Mouse (Mus musculus) limb, embryonic 10.5 days (tissue): ENCODE results near the gene Hoxc6. TPM values are rescaled to one million over a fixed set of nuclear protein-coding genes. Genes with fewer than 3 reads are reported as not detected.
A peak's percentile ranks its signal among the peaks of the same experiment; 100 is the strongest.

Experiments used
- DNase-seq: peaks from one replicate; pipeline ENCODE4 v3.0.0-alpha.2; 2017; ENCODE audit warnings: low spot score
- H3K27ac ChIP-seq: fragments of 300-500 bp; sonication (generic); 2 replicates; pipeline ENCODE4 v1.5.1; 2016; ENCODE audit warnings: mild to moderate bottlenecking
- H3K27me3 ChIP-seq: fragments of 300-500 bp; sonication (generic); 2 replicates; pipeline ENCODE4 v1.6.1; 2016; ENCODE audit warnings: low read depth, mild to moderate bottlenecking; ENCODE audit not compliant: poor library complexity, severe bottlenecking
- H3K36me3 ChIP-seq: fragments of 300-500 bp; sonication (generic); 2 replicates; pipeline ENCODE4 v1.6.1; 2016; ENCODE audit warnings: mild to moderate bottlenecking, moderate library complexity
- H3K4me1 ChIP-seq: fragments of 300-500 bp; sonication (generic); 2 replicates; pipeline ENCODE4 v1.6.1; 2016
- H3K4me3 ChIP-seq: fragments of 300-500 bp; sonication (generic); 2 replicates; pipeline ENCODE4 v1.5.1; 2016; ENCODE audit warnings: mild to moderate bottlenecking, moderate library complexity
- H3K9me3 ChIP-seq: fragments of 300-500 bp; sonication (generic); replicated peaks from 2 replicates; pipeline ENCODE4 v1.6.1; 2016; ENCODE audit warnings: mild to moderate bottlenecking
- WGBS: fragments of 180-500 bp; shearing (Covaris S2); methylation state at CpG from one replicate; pipeline ENCODE4 v1.1.7; 2016; 5-methylcytosine and 5-hydroxymethylcytosine counted together
- polyA plus RNA-seq: library from polyadenylated mRNA; unstranded; fragments of >200 nt; fragmentation: Nextera tagmentation; extraction: Ambion mirVana; gene quantifications from 2 replicates; pipeline ENCODE4 v1.2.1, GENCODE M21; 2016

Gene Hoxc6
- polyA plus RNA-seq, result 10.1 and 10.2 TPM in 2 replicates

DNA sequence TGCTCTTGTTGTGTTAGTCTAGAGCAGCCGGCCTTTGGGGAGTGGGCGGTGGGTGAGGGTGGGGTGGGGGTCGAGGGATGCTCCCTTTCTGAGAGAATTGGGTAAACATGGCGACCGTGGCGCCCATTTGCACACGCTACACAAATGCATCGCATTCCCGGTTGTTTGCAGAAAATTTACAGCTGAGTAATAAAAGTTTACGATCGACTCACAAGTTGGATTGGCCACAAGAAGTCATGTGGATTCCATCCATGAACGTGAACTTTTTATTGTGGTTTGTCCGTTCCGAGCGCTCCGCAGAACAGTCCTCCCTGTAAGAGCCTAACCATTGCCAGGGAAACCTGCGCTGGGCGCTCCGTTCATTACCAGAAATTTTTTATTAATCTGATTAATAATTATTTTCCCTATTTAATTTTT, at the start of gene Hoxc6:
TSS of gene Hoxc6 (plus strand) at position 319 of the 417 bp plus-strand sequence.
- H3K27me3 ChIP-seq, result peaks cover 98% of the 10 kb centered on the region
- H3K36me3 ChIP-seq, result no peaks in the 10 kb centered on the region
- peak within 1 kb of the TSS; percentile 94 for H3K27ac ChIP-seq
- H3K9me3 ChIP-seq, result no peaks in the 10 kb centered on the region
- peaks cover 86% of the 10 kb centered on the region for H3K4me1 ChIP-seq
- H3K4me3 ChIP-seq, result peak within 1 kb of the TSS; percentile 56
- DNase-seq, result peak; percentile 76
- WGBS, result under 1% methylated on average over 19 of the region's 19 CpGs

DNA sequence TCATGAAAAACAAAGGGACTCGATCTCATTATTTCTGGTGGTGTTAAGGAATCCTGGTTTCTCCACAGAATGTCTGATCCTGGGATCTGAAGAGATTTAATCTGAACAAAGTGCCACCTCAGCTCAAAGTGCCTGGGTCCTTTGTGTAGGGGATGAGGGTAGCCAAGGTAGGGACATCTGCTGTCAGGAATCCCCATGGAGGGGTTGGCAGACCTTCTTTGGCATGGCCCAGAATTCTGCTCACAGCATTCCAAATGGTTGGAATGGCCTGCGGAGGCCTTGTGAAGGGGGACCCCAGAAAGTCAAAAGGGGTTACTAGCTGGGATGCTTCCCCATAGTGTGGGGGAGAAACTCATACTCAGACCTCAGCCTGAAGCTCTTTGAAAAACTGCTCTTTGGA, 49.2 kb upstream of the Hoxc6 start:
- Histone ChIP-seq H3K4me1 (peaks cover 23% of the 10 kb centered on the region; the same call in 1 of the 2 replicates), H3K27me3 (peaks cover 100% of the 10 kb centered on the region), H3K36me3 (no peaks in the 10 kb centered on the region), H3K4me3 (peak overlapping the region; percentile 40), H3K9me3 (no peaks in the 10 kb centered on the region), H3K27ac (peak overlapping the region; percentile 93)
- 11% methylated on average over 2 of the region's 2 CpGs for WGBS
- no peak for DNase-seq

DNA sequence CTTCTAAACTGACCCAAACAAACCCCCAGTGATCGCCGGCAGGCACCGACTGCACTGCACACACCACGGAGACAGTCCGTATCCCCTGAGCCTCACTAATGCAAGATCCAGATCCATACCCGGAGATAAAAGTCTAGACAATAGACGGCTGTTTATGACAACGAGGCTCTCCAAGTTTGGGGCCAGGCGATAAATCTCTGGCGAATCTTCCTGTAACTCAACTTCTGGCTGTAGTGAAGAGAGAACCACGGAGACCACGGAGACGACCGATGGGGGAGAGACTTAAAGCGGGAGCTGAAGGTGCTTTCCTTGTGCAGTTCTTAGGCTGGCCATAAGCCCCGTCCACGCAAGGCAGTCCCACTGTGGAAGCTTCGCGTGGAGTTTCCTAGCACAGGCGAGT, 48.4 kb upstream of the Hoxc6 start:
- no peaks in the 10 kb centered on the region for H3K36me3 ChIP-seq
- WGBS, result 2% methylated on average over 20 of the region's 20 CpGs
- H3K27ac ChIP-seq, result peak overlapping the region; percentile 93
- H3K4me3 ChIP-seq, result peak overlapping the region; percentile 40
- no peak for DNase-seq
- no peaks in the 10 kb centered on the region for H3K9me3 ChIP-seq
- H3K4me1 ChIP-seq, result peaks cover 26% of the 10 kb centered on the region
- H3K27me3 ChIP-seq, result peaks cover 100% of the 10 kb centered on the region

GRCm38 (mm10) chr15:102950877-102951276, 47.2 kb upstream of the Hoxc6 start:
- H3K36me3 ChIP-seq, result no peaks in the 10 kb centered on the region
- H3K4me3 ChIP-seq, result peak overlapping the region; percentile 40
- 8% methylated on average over 2 of the region's 2 CpGs for WGBS
- no peak for DNase-seq
- no peaks in the 10 kb centered on the region for H3K9me3 ChIP-seq
- peak overlapping the region; percentile 93 for H3K27ac ChIP-seq
- peaks cover 32% of the 10 kb centered on the region for H3K4me1 ChIP-seq
- peaks cover 100% of the 10 kb centered on the region for H3K27me3 ChIP-seq

GRCm38 (mm10) chr15:102953561-102953960, 44.5 kb upstream of the Hoxc6 start:
- no peak for DNase-seq
- H3K27ac ChIP-seq, result peak overlapping the region; percentile 93
- 2% methylated on average over 6 of the region's 6 CpGs for WGBS
- no peaks in the 10 kb centered on the region for H3K36me3 ChIP-seq
- peak overlapping the region; percentile 57 for H3K4me3 ChIP-seq
- peaks cover 57% of the 10 kb centered on the region for H3K4me1 ChIP-seq
- peaks cover 100% of the 10 kb centered on the region for H3K27me3 ChIP-seq
- no peaks in the 10 kb centered on the region for H3K9me3 ChIP-seq

DNA sequence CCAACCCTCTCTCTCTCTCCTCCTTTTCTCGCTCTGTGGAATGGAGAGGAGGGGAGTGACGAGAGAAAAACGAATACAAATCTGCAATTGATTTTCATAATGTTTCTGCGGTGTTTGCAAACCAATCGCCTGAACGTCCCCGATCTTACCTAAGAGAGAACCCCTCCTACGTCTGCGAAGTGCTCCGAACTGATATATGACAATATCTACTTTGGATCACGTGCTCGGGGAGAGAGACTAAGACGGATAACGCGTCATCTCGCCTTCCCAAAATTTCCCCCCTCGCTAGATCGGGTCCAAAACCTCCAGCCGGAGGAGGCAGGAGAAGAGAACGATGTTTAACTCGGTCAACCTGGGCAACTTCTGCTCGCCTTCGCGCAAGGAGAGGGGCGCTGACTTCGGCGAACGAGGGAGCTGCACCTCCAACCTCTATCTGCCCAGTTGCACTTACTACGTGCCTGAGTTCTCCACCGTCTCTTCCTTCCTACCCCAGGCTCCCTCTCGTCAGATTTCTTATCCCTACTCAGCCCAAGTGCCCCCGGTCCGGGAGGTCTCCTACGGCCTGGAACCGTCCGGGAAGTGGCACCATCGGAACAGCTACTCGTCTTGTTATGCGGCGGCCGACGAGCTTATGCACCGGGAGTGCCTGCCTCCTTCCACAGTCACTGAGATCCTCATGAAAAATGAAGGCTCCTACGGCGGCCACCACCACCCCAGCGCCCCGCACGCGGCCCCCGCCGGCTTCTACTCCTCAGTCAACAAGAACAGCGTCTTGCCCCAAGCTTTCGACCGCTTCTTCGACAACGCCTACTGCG, 43.7 kb upstream of the Hoxc6 start, which contains the start of gene Hoxc11:
TSS of gene Hoxc11 (plus strand) at position 236 of the 815 bp plus-strand sequence.
- Histone ChIP-seq H3K36me3 (no peaks in the 10 kb centered on the region), H3K27me3 (peaks cover 100% of the 10 kb centered on the region), H3K9me3 (no peaks in the 10 kb centered on the region), H3K4me1 (peaks cover 57% of the 10 kb centered on the region), H3K4me3 (peak within 1 kb of the TSS; percentile 57), H3K27ac (peak within 1 kb of the TSS; percentile 93)
- no peak for DNase-seq
- WGBS, result under 1% methylated on average over 57 of the region's 57 CpGs

DNA sequence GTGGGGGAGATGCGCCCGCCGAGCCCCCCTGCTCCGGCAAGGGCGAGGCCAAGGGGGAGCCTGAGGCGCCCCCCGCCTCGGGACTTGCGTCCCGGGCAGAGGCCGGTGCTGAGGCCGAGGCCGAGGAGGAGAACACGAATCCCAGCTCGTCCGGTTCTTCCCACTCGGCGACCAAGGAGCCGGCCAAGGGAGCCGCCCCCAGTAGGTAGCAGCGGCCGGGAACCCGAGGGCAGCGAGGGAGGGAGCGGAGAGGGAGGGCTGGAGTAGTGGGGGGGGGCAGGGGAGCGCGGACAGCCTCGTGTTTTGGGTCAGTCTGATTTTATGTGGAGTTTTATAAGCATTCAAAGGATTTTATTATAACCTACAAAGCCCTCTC, 43.1 kb upstream of the Hoxc6 start:
- under 1% methylated on average over 28 of the region's 28 CpGs for WGBS
- peaks cover 60% of the 10 kb centered on the region for H3K4me1 ChIP-seq
- H3K36me3 ChIP-seq, result no peaks in the 10 kb centered on the region
- peak overlapping the region; percentile 57 for H3K4me3 ChIP-seq
- no peak for DNase-seq
- H3K9me3 ChIP-seq, result no peaks in the 10 kb centered on the region
- H3K27me3 ChIP-seq, result peaks cover 100% of the 10 kb centered on the region
- peak overlapping the region; percentile 93 for H3K27ac ChIP-seq

DNA sequence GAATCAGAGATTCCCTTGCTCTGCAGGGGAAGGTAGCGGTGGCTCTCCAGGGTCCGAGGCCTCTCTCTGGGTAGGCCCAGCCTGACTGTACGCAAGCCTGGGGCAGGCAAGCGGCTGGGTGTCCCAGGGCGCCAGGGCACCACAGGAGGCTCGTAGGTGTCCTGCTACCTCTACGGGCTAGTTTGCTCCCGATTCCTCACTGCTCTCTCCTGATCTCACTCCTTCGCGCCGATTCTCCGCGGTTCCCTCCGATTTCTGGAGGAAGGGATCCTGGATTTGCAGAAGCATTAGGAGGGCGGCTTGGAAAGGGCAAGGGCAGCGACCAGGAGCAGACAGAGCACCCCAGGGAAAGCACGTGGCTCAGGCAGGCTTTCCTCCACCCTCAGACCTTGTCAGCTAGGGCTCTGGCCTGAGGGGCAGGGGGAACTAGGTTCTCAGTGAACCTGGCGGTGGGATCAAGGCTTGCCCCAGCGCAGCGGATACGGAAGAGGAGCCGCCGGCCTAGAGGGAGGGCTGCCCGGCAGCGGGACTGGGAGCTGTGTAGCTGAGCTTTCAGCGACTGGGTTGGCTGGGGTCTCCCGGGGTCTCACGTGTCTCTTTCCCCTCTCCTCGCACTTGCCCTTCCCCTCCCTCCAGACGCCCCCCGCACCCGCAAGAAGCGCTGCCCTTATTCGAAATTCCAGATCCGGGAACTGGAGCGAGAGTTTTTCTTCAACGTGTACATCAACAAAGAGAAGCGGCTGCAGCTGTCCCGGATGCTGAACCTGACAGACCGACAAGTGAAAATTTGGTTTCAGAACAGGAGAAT, 42.0 kb upstream of the Hoxc6 start:
- H3K27me3 ChIP-seq, result peaks cover 100% of the 10 kb centered on the region
- H3K4me1 ChIP-seq, result peaks cover 63% of the 10 kb centered on the region
- peak overlapping the region; percentile 93 for H3K27ac ChIP-seq
- H3K4me3 ChIP-seq, result peak overlapping the region; percentile 57
- H3K36me3 ChIP-seq, result no peaks in the 10 kb centered on the region
- no peaks in the 10 kb centered on the region for H3K9me3 ChIP-seq
- WGBS, result under 1% methylated on average over 40 of the region's 40 CpGs
- DNase-seq, result peak; percentile 81

GRCm38 (mm10) chr15:102956906-102957305, 41.2 kb upstream of the Hoxc6 start:
- Histone ChIP-seq H3K36me3 (no peaks in the 10 kb centered on the region), H3K4me3 (peak overlapping the region; percentile 57), H3K27ac (peak overlapping the region; percentile 93), H3K9me3 (no peaks in the 10 kb centered on the region), H3K27me3 (peaks cover 100% of the 10 kb centered on the region), H3K4me1 (peaks cover 70% of the 10 kb centered on the region)
- no peak for DNase-seq
- WGBS, result under 1% methylated on average over 12 of the region's 12 CpGs

DNA sequence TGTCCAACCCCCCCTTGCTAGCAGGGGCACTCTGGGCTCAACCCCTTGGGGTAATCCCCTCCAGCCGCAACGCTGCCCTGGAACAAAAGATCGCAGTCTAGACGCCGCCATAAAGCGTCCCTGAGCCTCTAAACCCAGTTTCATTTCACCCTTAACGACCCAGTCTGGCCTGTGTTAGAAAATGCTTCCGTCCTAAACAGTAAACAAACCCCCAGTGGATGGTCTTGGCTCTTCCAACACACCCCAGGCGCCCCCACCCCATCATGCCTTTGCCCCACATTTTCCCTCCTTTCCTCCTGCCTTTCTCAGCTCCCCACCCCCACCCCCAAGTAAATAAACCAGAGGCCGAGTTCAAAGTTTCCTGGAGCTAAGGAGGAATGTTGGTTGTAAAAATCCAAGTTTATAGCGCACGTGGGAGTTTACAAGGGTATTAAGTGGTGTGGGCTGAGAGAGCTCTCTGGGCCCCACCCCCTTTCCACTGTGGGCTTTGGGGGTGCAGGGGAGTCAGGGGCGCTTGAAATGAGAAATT, 38.3 kb upstream of the Hoxc6 start:
- peak overlapping the region; percentile 93 for H3K27ac ChIP-seq
- no peak for DNase-seq

DNA sequence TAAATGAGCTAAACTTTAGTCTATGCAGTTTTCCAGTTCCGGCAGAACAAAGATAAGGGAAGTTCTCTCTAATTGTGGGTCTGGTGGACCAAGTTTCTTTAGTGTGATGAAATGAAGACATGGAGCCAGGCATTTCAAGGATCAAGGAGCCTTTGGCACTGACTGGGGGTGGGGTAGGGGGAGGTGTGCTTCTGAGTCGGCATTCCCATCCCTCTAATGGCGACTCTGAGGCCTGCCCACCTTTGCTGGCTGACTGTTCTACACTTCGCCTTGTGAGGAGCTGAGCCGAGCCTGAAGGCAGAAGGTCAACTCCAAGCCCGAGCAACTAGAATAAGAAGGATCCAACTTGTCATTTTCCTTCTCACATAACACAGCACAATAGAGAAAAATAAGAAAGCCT, 36.3 kb upstream of the Hoxc6 start:
- H3K9me3 ChIP-seq, result no peaks in the 10 kb centered on the region
- H3K4me3 ChIP-seq, result peak overlapping the region; percentile 58
- 3% methylated on average over 6 of the region's 6 CpGs for WGBS
- peaks cover 100% of the 10 kb centered on the region for H3K27me3 ChIP-seq
- DNase-seq, result no peak
- H3K36me3 ChIP-seq, result no peaks in the 10 kb centered on the region
- peak overlapping the region; percentile 93 for H3K27ac ChIP-seq
- peaks cover 63% of the 10 kb centered on the region for H3K4me1 ChIP-seq

More for the DNA sequence above, 38.3 kb upstream of the Hoxc6 start:
- Histone ChIP-seq H3K36me3 (no peaks in the 10 kb centered on the region), H3K27me3 (peaks cover 100% of the 10 kb centered on the region), H3K9me3 (no peaks in the 10 kb centered on the region), H3K4me1 (peaks cover 75% of the 10 kb centered on the region), H3K4me3 (peak overlapping the region; percentile 58)
- WGBS, result under 1% methylated on average over 13 of the region's 13 CpGs

GRCm38 (mm10) chr15:102962492-102962891, 35.6 kb upstream of the Hoxc6 start:
- Histone ChIP-seq H3K27me3 (peaks cover 100% of the 10 kb centered on the region), H3K4me1 (peaks cover 63% of the 10 kb centered on the region), H3K27ac (peak overlapping the region; percentile 93), H3K4me3 (peak overlapping the region; percentile 58), H3K36me3 (no peaks in the 10 kb centered on the region), H3K9me3 (no peaks in the 10 kb centered on the region)
- DNase-seq, result no peak
- WGBS, result 2% methylated on average over 13 of the region's 13 CpGs
